Mouse (Mus musculus): ENCODE measurements around the gene 1700015F17Rik. TPM values are rescaled to one million over a fixed set of nuclear protein-coding genes. Genes with fewer than 3 reads are reported as not detected.

1700015F17Rik gene
- polyA plus RNA-seq, 1 experiment from 2014 or later, result not detected

DNA sequence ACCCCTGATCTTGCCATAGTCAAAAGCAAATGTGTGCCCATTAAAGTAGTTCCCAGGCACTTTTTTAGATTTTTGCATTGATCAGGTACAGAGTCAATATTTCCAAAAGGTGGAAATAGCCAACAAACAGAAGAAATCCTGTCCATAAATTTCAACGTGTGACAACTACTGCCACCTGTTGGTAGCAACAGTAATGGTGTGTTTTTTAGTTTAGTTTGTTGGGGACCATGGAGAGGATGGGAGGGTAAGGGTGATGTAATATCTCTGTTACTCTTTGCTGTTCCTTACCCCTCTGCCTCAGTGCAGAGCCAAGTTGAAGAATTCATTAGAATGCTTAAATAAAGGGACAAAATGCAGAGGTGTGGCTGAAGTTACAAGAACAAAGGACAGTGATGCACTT lies 2.7 kb upstream of the 1700015F17Rik start:
- ATAC-seq (ENCODE audit: low FRiP score, low TSS enrichment) (no peak), DNase-seq (peak; percentile 79)
- H3K9me3 ChIP-seq (ENCODE audit: control insufficient read depth, low read length), result no peaks in the 10 kb centered on the region

DNA sequence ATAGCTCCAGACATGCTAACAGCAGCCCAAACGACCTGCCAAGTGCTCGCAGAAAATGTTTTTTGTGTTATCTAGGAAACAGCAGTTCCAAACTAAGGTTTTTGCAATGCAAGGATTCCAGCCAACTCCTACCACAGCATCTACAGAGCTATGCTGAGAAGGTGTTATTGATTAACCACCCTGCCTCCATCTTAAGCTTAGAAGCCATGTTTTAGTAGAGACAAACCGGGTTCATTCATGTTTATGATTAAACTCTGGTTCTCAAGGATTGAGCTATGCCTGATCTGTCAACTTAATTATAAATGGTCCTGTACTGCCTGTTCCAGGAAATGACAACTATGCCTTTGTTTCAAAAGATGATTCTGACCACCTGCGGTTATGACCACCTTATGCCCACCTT lies 2.8 kb downstream of the 1700015F17Rik start:
- WGBS, result 89% methylated on average over 4 of the region's 4 CpGs
- DNase-seq, result no peak
- H3K27me3 ChIP-seq (ENCODE audit: control insufficient read depth, insufficient read depth, low read length), result no peaks in the 10 kb centered on the region

More for the DNA sequence above, 2.7 kb upstream of the 1700015F17Rik start:
- Histone ChIP-seq H3K27me3 (ENCODE audit: control insufficient read depth, insufficient read depth, low read length) (no peaks in the 10 kb centered on the region), H3K9ac (replicated peaks; ENCODE audit: low read length) (no peak overlapping the region), H3K4me3 (replicated peaks; ENCODE audit: low read depth, low read length) (no peak overlapping the region), H3K4me1 (ENCODE audit: control insufficient read depth, insufficient read depth, low read length) (no peaks in the 10 kb centered on the region), H3K36me3 (ENCODE audit: control insufficient read depth, insufficient read depth, low read length) (no peaks in the 10 kb centered on the region), H3K27ac (replicated peaks; ENCODE audit: low read depth, low read length) (no peak overlapping the region), H3K4me2 (ENCODE audit: low read length) (no peak overlapping the region)
- WGBS, result 4% methylated on average over 1 of the region's 1 CpGs

DNA sequence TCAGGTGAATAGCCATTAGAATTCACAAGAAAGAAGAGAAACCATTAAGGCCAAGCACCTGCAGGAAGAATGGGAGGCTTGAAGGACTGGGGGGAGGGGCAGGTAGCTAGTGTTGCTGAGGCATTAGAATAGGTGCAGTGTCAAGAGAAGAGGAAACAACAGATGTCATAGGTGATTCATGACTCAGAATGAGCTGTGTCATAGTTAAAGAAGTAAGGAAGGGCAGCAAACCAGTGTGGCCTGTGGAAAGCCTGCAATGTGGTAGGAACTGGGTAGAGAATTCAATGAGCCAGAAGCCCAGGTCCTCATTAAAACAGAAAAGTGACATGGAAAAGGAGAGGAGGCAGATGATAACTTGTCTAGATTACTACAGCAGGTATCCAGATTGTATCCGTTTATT lies 13.7 kb downstream of the 1700015F17Rik start:
- 72% methylated on average over 1 of the region's 1 CpGs for WGBS
- no peaks in the 10 kb centered on the region for H3K4me1 ChIP-seq (ENCODE audit: control insufficient read depth, insufficient read depth, low read length)
- no peak for ATAC-seq (ENCODE audit: low FRiP score, low TSS enrichment)
- no peak overlapping the region for H3K4me2 ChIP-seq (ENCODE audit: low read length)
- H3K4me3 ChIP-seq (replicated peaks; ENCODE audit: low read depth, low read length), result no peak overlapping the region
- H3K9me3 ChIP-seq (ENCODE audit: control insufficient read depth, low read length), result no peaks in the 10 kb centered on the region
- H3K9ac ChIP-seq (replicated peaks; ENCODE audit: low read length), result no peak overlapping the region
- H3K27me3 ChIP-seq (ENCODE audit: control insufficient read depth, insufficient read depth, low read length), result no peaks in the 10 kb centered on the region
- H3K36me3 ChIP-seq (ENCODE audit: control insufficient read depth, insufficient read depth, low read length), result no peaks in the 10 kb centered on the region
- DNase-seq, result no peak
- H3K27ac ChIP-seq (replicated peaks; ENCODE audit: low read depth, low read length), result no peak overlapping the region

More for the DNA sequence above, 2.8 kb downstream of the 1700015F17Rik start:
- H3K9ac ChIP-seq (replicated peaks; ENCODE audit: low read length), result no peak overlapping the region
- no peak for ATAC-seq (ENCODE audit: low FRiP score, low TSS enrichment)
- H3K27ac ChIP-seq (replicated peaks; ENCODE audit: low read depth, low read length), result no peak overlapping the region
- no peaks in the 10 kb centered on the region for H3K9me3 ChIP-seq (ENCODE audit: control insufficient read depth, low read length)
- no peaks in the 10 kb centered on the region for H3K36me3 ChIP-seq (ENCODE audit: control insufficient read depth, insufficient read depth, low read length)
- H3K4me1 ChIP-seq (ENCODE audit: control insufficient read depth, insufficient read depth, low read length), result no peaks in the 10 kb centered on the region
- no peak overlapping the region for H3K4me2 ChIP-seq (ENCODE audit: low read length)
- H3K4me3 ChIP-seq (replicated peaks; ENCODE audit: low read depth, low read length), result no peak overlapping the region

- DNase-seq (peak; percentile 60), ATAC-seq (ENCODE audit: low FRiP score, low TSS enrichment) (peak; percentile 84; the same call in 1 of the 2 replicates)
- Histone ChIP-seq H3K4me3 (replicated peaks; ENCODE audit: low read depth, low read length) (no peak overlapping the region), H3K4me2 (ENCODE audit: low read length) (0 out of 2 replicates have a peak overlapping the region, but pooled peaks have one; percentile 27), H3K36me3 (ENCODE audit: control insufficient read depth, insufficient read depth, low read length) (no peaks in the 10 kb centered on the region), H3K9me3 (ENCODE audit: control insufficient read depth, low read length) (no peaks in the 10 kb centered on the region), H3K27ac (replicated peaks; ENCODE audit: low read depth, low read length) (peak overlapping the region; percentile 49; the same call in 1 of the 2 replicates), H3K27me3 (ENCODE audit: control insufficient read depth, insufficient read depth, low read length) (no peaks in the 10 kb centered on the region), H3K4me1 (ENCODE audit: control insufficient read depth, insufficient read depth, low read length) (peaks cover 12% of the 10 kb centered on the region; the same call in 1 of the 2 replicates), H3K9ac (replicated peaks; ENCODE audit: low read length) (no peak overlapping the region)
- WGBS, result 19% methylated on average over 5 of the region's 5 CpGs
Measured at GRCm38 (mm10) chr5:5431746-5432438, 47.1 kb downstream of the 1700015F17Rik start.

DNA sequence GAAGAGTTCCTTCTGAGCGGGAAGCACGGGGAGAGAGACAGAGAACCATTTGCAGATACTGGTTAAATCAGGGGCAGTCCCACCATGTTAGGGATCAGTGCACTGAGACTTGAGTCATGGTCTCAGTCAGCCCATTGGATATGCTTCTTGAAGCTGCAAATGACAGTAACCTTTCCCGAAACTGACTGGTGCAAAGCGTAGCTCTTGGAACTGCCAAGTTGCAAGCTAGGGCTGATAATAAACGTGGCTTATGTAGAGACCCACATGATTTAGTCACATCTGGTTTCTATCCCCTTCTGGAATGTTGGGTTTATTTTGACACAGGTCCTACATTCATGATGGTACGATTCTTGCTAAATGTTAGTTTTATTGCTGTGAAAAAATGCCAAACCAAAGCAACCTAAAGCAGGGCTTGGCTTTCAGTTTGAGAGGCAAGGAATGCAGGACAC lies 55.2 kb downstream of the 1700015F17Rik start:
- Histone ChIP-seq H3K36me3 (ENCODE audit: control insufficient read depth, insufficient read depth, low read length) (no peaks in the 10 kb centered on the region), H3K27ac (replicated peaks; ENCODE audit: low read depth, low read length) (no peak overlapping the region), H3K27me3 (ENCODE audit: control insufficient read depth, insufficient read depth, low read length) (no peaks in the 10 kb centered on the region), H3K4me1 (ENCODE audit: control insufficient read depth, insufficient read depth, low read length) (no peaks in the 10 kb centered on the region), H3K4me2 (ENCODE audit: low read length) (no peak overlapping the region), H3K9me3 (ENCODE audit: control insufficient read depth, low read length) (no peaks in the 10 kb centered on the region), H3K9ac (replicated peaks; ENCODE audit: low read length) (no peak overlapping the region), H3K4me3 (replicated peaks; ENCODE audit: low read depth, low read length) (no peak overlapping the region)
- DNase-seq, result no peak
- ATAC-seq (ENCODE audit: low FRiP score, low TSS enrichment), result no peak
- 86% methylated on average over 6 of the region's 6 CpGs for WGBS

DNA sequence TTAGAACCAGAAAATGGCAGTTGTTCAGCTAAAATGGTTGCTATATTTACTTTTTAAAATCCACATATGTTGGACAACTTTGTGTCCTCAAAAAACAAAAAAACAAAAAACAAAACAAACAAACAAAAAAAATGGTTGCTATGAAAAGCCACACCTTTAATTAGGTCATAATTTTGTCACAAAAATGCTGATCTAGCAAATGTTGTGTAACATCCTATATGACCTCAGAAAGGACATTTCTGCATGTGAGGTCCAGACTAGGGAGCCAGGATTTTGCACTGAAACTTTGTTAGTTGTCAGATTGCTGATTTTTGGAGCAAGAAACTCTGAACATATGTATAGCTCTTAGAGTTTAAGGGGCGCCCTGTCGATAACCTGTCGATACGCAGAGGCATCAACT lies 55.9 kb downstream of the 1700015F17Rik start:
- ATAC-seq (ENCODE audit: low FRiP score, low TSS enrichment) (no peak), DNase-seq (no peak)
- Histone ChIP-seq H3K36me3 (ENCODE audit: control insufficient read depth, insufficient read depth, low read length) (no peaks in the 10 kb centered on the region), H3K27me3 (ENCODE audit: control insufficient read depth, insufficient read depth, low read length) (no peaks in the 10 kb centered on the region), H3K4me2 (ENCODE audit: low read length) (no peak overlapping the region), H3K9ac (replicated peaks; ENCODE audit: low read length) (no peak overlapping the region), H3K4me3 (replicated peaks; ENCODE audit: low read depth, low read length) (no peak overlapping the region), H3K9me3 (ENCODE audit: control insufficient read depth, low read length) (no peaks in the 10 kb centered on the region), H3K27ac (replicated peaks; ENCODE audit: low read depth, low read length) (no peak overlapping the region), H3K4me1 (ENCODE audit: control insufficient read depth, insufficient read depth, low read length) (no peaks in the 10 kb centered on the region)
- 97% methylated on average over 4 of the region's 4 CpGs for WGBS

- DNase-seq (no peak), ATAC-seq (ENCODE audit: low FRiP score, low TSS enrichment) (no peak)
- Histone ChIP-seq H3K9me3 (ENCODE audit: control insufficient read depth, low read length) (no peaks in the 10 kb centered on the region), H3K4me3 (replicated peaks; ENCODE audit: low read depth, low read length) (no peak overlapping the region), H3K36me3 (ENCODE audit: control insufficient read depth, insufficient read depth, low read length) (no peaks in the 10 kb centered on the region), H3K9ac (replicated peaks; ENCODE audit: low read length) (no peak overlapping the region), H3K4me1 (ENCODE audit: control insufficient read depth, insufficient read depth, low read length) (no peaks in the 10 kb centered on the region), H3K27ac (replicated peaks; ENCODE audit: low read depth, low read length) (no peak overlapping the region), H3K4me2 (ENCODE audit: low read length) (no peak overlapping the region), H3K27me3 (ENCODE audit: control insufficient read depth, insufficient read depth, low read length) (no peaks in the 10 kb centered on the region)
- WGBS, result 93% methylated on average over 2 of the region's 2 CpGs
Measured at GRCm38 (mm10) chr5:5421439-5421838, 57.5 kb downstream of the 1700015F17Rik start.

DNA sequence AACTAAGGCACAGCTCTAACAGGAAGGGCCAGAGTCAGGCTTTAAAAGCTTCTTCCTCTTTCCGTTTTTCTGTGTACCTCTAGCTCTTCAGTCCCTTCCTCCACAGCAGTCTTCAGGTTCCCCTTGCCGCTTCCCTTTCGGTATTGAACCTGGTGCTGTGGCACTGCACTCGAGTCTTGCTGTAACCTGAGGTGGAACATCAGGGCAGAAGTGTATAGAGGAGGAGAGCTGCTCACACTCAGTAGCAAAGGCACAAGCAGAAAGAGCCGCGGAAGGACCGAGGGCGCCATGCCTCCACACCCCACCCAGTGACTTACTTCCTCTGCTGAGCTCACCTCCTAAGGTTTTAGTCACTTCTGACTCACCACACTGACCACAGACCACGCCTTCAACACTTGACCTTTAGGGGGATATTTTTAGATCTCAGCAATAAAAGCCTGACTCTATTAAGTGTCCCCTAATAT lies 58.9 kb downstream of the 1700015F17Rik start, which contains the start of gene Cdk14:
Gene Cdk14 (minus strand): TSS at position 321 of the 464 bp plus-strand sequence.
- Histone ChIP-seq H3K9me3 (ENCODE audit: control insufficient read depth, low read length) (no peaks in the 10 kb centered on the region), H3K27me3 (ENCODE audit: control insufficient read depth, insufficient read depth, low read length) (no peaks in the 10 kb centered on the region), H3K27ac (replicated peaks; ENCODE audit: low read depth, low read length) (no peak within 1 kb of the TSS), H3K9ac (replicated peaks; ENCODE audit: low read length) (no peak within 1 kb of the TSS), H3K4me3 (replicated peaks; ENCODE audit: low read depth, low read length) (no peak within 1 kb of the TSS), H3K4me2 (ENCODE audit: low read length) (no peak within 1 kb of the TSS), H3K36me3 (ENCODE audit: control insufficient read depth, insufficient read depth, low read length) (no peaks in the 10 kb centered on the region), H3K4me1 (ENCODE audit: control insufficient read depth, insufficient read depth, low read length) (no peaks in the 10 kb centered on the region)
- WGBS, result 90% methylated on average over 9 of the region's 9 CpGs
- no peak for ATAC-seq (ENCODE audit: low FRiP score, low TSS enrichment)
- DNase-seq, result no peak

DNA sequence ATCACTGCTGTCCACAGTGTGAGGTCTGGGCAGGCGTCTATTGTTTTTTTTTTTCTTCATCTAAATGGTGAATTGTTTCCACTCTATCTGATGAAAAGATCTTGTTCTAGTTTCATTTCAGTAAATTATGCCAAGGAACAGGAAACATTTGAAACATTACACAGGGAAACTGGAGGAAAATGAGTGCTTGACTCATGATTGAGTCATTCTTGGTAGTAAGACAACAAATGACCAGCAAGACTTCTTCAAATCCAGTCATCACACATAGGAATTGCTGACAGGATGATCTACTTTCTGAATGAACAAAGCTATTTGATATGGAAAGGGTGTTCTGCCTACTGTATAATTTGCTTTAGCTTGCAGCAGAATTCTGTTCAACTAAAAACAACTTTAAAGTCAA lies 59.7 kb downstream of the 1700015F17Rik start:
- Histone ChIP-seq H3K4me2 (ENCODE audit: low read length) (no peak overlapping the region), H3K27me3 (ENCODE audit: control insufficient read depth, insufficient read depth, low read length) (no peaks in the 10 kb centered on the region), H3K9ac (replicated peaks; ENCODE audit: low read length) (no peak overlapping the region), H3K9me3 (ENCODE audit: control insufficient read depth, low read length) (no peaks in the 10 kb centered on the region), H3K4me3 (replicated peaks; ENCODE audit: low read depth, low read length) (no peak overlapping the region), H3K27ac (replicated peaks; ENCODE audit: low read depth, low read length) (no peak overlapping the region), H3K4me1 (ENCODE audit: control insufficient read depth, insufficient read depth, low read length) (no peaks in the 10 kb centered on the region), H3K36me3 (ENCODE audit: control insufficient read depth, insufficient read depth, low read length) (no peaks in the 10 kb centered on the region)
- DNase-seq (no peak), ATAC-seq (ENCODE audit: low FRiP score, low TSS enrichment) (no peak)
- WGBS, result 84% methylated on average over 1 of the region's 1 CpGs
